Mouse (Mus musculus) liver, postnatal 0 days (tissue): ENCODE results near the gene Rtf2.

ENCODE experiments used
- CTCF ChIP-seq: sonication (generic); IDR thresholded peaks from 2 replicates; pipeline ENCODE4 v1.5.1; 2016; ENCODE audit warnings: antibody characterized with exemption, low read depth
- EP300 ChIP-seq: IDR thresholded peaks from 2 replicates; pipeline ENCODE4 v1.6.1; 2016; ENCODE audit warnings: antibody characterized with exemption, low read depth, mild to moderate bottlenecking

DNA sequence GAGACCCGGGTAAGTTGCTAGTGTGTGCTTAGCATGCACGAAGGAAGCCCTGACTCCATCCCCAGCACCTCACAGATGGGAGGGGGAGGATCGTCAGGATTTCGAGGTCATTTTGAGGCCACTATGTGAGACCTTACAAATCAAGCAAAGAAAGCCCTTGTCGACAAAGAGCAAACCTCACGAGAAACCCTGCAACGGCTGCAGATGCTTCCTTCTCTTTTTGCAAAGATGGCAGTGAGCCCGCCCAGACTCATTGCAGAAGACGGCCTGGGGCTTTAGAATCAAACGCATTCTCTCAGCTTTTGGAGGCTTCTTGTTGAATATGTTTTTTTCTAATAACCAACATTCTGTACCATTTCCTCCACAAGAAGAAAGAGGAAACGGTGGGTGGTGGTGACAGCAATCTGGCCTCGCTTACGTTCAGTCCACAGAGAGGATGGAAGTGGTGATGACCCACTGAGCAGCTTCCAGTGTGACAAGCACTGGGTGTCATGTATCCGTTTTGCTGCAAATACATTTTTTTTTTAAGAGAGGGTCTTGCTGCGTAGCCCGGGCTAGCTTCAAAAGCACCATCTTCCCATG, 2.9 kb upstream of the Rtf2 start:
- TF ChIP-seq CTCF = no peak
- TF ChIP-seq EP300 = no peak
